Mouse (Mus musculus): ENCODE measurements around the gene Mepe.

Gene Mepe

GRCm38 (mm10) chr5:104325029-104325428 lies at the start of gene Mepe:
Mepe (plus strand) TSS chr5:104325329.
- no peak for DNase-seq (ENCODE audit: low read depth in 1 of 2, low spot score in 2 of 2)

GRCm38 (mm10) chr5:104294201-104294600 lies 30.9 kb upstream of the Mepe start:
- no peak for DNase-seq (ENCODE audit: low read depth in 1 of 2, low spot score in 2 of 2)

- no peak for DNase-seq (ENCODE audit: low read depth in 1 of 2, low spot score in 2 of 2)
Observed at GRCm38 (mm10) chr5:104298994-104299393, 26.1 kb upstream of the Mepe start, which contains the start of gene Ibsp. Ibsp (plus strand) TSS chr5:104299171.

- no peak for DNase-seq (ENCODE audit: low read depth in 1 of 2, low spot score in 2 of 2)
Observed at GRCm38 (mm10) chr5:104314073-104314472, 11.1 kb upstream of the Mepe start.

- no peak for DNase-seq (ENCODE audit: low read depth in 1 of 2, low spot score in 2 of 2)
Observed at GRCm38 (mm10) chr5:104326884-104327283, 1.8 kb downstream of the Mepe start.

- DNase-seq (ENCODE audit: low read depth in 1 of 2, low spot score in 2 of 2), result no peak
Observed at GRCm38 (mm10) chr5:104327389-104327788, 2.3 kb downstream of the Mepe start.

- DNase-seq (ENCODE audit: low read depth in 1 of 2, low spot score in 2 of 2), result no peak
Observed at GRCm38 (mm10) chr5:104327876-104328275, 2.7 kb downstream of the Mepe start.

- DNase-seq (ENCODE audit: low read depth in 1 of 2, low spot score in 2 of 2), result no peak
Observed at GRCm38 (mm10) chr5:104328317-104328850, 3.3 kb downstream of the Mepe start.

GRCm38 (mm10) chr5:104329381-104329780 lies 4.3 kb downstream of the Mepe start:
- no peak for DNase-seq (ENCODE audit: low read depth in 1 of 2, low spot score in 2 of 2)

GRCm38 (mm10) chr5:104330088-104330487 lies 5.0 kb downstream of the Mepe start:
- DNase-seq (ENCODE audit: low read depth in 1 of 2, low spot score in 2 of 2), result no peak

GRCm38 (mm10) chr5:104332296-104332695 lies 7.2 kb downstream of the Mepe start:
- DNase-seq (ENCODE audit: low read depth in 1 of 2, low spot score in 2 of 2), result no peak

GRCm38 (mm10) chr5:104333231-104333640 lies 8.1 kb downstream of the Mepe start:
- DNase-seq (ENCODE audit: low read depth in 1 of 2, low spot score in 2 of 2), result no peak

GRCm38 (mm10) chr5:104333643-104334042 lies 8.5 kb downstream of the Mepe start:
- DNase-seq (ENCODE audit: low read depth in 1 of 2, low spot score in 2 of 2), result no peak

- DNase-seq (ENCODE audit: low read depth in 1 of 2, low spot score in 2 of 2), result no peak
Observed at GRCm38 (mm10) chr5:104334516-104334915, 9.4 kb downstream of the Mepe start.

GRCm38 (mm10) chr5:104335962-104336361 lies 10.8 kb downstream of the Mepe start:
- no peak for DNase-seq (ENCODE audit: low read depth in 1 of 2, low spot score in 2 of 2)

GRCm38 (mm10) chr5:104337491-104337890 lies 12.4 kb downstream of the Mepe start:
- no peak for DNase-seq (ENCODE audit: low read depth in 1 of 2, low spot score in 2 of 2)

- no peak for DNase-seq (ENCODE audit: low read depth in 1 of 2, low spot score in 2 of 2)
Observed at GRCm38 (mm10) chr5:104339009-104339408, 13.9 kb downstream of the Mepe start.

- no peak for DNase-seq (ENCODE audit: low read depth in 1 of 2, low spot score in 2 of 2)
Observed at GRCm38 (mm10) chr5:104339706-104340512, 14.8 kb downstream of the Mepe start.

- DNase-seq (ENCODE audit: low read depth in 1 of 2, low spot score in 2 of 2), result no peak
Observed at GRCm38 (mm10) chr5:104340513-104340829, 15.3 kb downstream of the Mepe start.

GRCm38 (mm10) chr5:104342881-104343280 lies 17.8 kb downstream of the Mepe start:
- no peak for DNase-seq (ENCODE audit: low read depth in 1 of 2, low spot score in 2 of 2)

GRCm38 (mm10) chr5:104344526-104345240 lies 19.6 kb downstream of the Mepe start:
- no peak for DNase-seq (ENCODE audit: low read depth in 1 of 2, low spot score in 2 of 2)

- DNase-seq (ENCODE audit: low read depth in 1 of 2, low spot score in 2 of 2), result no peak
Observed at GRCm38 (mm10) chr5:104345241-104345630, 20.1 kb downstream of the Mepe start.
